Mouse (Mus musculus) heart, postnatal 14 days (tissue): ENCODE data around the gene Ccr7. TPM values are rescaled to one million over a fixed set of nuclear protein-coding genes. Genes with fewer than 3 reads are reported as not detected.

Source experiments
- DNase-seq, 2 experiments: peaks; one replicate each; pipeline ENCODE4 v3.0.0; 2021 to 2022
- intact Hi-C: fragments of 180-260 bp; cut with DNase I; formaldehyde crosslinking; loops from one replicate; pipeline ENCODE4 v1.15.1; 2025
- long read RNA-seq, 2 experiments: library from polyadenylated mRNA; stranded (forward); transcript quantifications; one replicate each; pipeline ENCODE4 v2.0.0; 2021
- total RNA-seq, 2 experiments: library from RNA; stranded (reverse); gene quantifications; 2 replicates each; pipeline ENCODE4 v1.2.3; 2021

Gene Ccr7
- under 1 TPM; 0.45 to 0.80 TPM for total RNA-seq
- long read RNA-seq, experiment 1, partial matches to known transcripts: 0 of 3 reads
- long read RNA-seq, experiment 1, other reads (novel, unspliced or antisense): 1 of 3 reads
- long read RNA-seq, experiment 2: 0 reads

DNA sequence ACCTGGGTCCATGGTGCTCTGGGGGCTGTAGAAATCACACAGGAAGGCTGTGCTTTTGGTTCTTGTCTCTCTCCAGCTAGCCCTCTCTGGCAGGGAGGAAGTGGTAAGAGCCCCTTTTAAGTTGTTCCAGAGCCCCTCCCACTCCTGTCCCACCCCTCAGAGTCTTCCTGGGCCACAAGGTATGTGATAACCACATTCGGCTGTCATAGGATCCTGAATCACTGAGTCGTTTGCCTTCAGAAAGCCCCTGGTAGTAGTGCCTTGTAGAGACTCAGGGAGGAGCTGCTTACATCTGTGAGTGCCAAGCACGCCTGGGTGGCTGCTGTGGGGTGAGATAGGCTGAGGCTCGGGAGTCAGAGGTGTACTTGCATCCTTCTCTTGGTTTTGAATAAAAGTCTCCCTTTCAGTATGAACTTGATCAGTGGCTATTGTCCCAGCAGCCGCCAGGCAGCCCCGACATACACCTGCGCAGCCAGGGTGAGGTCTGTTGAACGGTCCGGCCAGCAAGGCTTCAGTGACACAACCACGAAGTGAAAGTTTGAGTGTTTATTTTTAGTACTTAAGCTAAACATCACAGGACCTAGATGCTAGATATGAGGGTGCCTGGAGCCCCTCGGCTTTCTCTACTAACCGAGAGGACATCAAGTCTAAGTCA, at the start of gene Ccr7:
Ccr7 (minus strand) TSS at position 91 of the 655 bp plus-strand sequence.
- intact Hi-C loops: loop anchor here (5.0 kb wide), 1 partner anchor 88 kb away; no protein-coding TSS in a partner anchor
- no peak for DNase-seq

- peak; percentile 50 to 74 for DNase-seq
- intact Hi-C loops: loop anchor here (1.0 kb wide), 2 partner anchors 104 to 118 kb away; no protein-coding TSS in a partner anchor
Measured at GRCm38 (mm10) chr11:99189154-99189582, 34.3 kb upstream of the Ccr7 start.

DNA sequence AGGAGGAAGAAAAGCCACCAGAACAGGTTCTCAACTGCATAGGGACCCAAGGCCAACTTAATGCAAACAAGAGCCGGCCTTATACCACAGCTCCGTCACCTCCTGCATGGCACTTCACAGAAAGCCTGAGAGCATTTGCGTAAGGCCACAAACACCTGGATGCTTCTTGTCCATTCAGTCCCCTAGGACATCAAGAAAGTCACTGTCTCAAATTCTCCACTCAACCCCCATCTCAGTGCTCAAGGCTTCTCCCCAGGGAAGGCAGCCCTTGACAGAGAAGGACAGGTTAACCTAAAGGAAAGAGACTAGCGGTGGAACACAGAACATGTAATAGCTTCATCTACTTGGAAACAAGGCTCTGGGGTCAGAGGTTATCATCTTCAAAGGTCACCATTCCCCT, 32.5 kb upstream of the Ccr7 start:
- DNase-seq: no peak
- intact Hi-C loops: no loop called here

- intact Hi-C loops: no loop called here
- no peak for DNase-seq
Measured at GRCm38 (mm10) chr11:99186836-99187235, 32.0 kb upstream of the Ccr7 start.

DNA sequence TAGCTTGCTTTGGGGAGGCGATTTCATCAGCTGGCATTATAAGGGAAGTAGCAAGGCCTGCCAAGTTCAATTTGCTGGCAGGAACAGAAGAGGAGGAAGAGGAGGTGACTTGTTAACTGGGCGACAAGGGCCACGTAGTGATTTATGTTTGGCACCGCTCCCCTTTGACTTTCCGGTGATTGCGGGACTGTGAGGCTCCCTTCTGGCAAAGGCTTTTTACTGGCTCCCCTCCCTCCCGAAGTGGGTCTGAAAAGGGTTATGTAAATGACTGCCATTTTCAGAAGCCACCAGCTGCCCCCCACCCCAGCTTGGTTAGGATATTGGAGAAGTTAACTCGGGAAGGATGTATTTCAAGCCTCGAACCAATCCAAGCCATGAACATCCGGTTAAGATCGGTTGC, 27.7 kb upstream of the Ccr7 start:
- intact Hi-C loops: no loop called here
- no peak for DNase-seq

DNA sequence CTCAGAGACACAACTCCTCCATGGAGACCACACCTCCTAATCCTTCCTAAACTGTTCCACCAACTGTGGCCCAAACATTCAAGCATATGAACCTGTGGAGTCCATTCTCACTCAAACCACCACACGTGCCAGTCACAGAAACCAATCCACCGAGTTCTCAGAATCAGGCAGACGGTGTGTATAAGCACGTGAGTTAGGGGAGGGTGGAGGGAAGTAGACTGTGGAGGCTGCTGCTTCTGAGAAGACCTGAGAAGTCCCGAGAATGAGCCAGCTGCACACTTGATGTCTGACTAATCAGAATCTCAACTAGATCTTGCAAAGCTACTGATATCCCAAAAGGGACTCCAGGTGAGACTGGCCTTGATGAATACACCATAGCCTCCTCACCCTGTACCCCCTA, 25.2 kb upstream of the Ccr7 start:
- no peak for DNase-seq
- intact Hi-C loops: no loop called here

DNA sequence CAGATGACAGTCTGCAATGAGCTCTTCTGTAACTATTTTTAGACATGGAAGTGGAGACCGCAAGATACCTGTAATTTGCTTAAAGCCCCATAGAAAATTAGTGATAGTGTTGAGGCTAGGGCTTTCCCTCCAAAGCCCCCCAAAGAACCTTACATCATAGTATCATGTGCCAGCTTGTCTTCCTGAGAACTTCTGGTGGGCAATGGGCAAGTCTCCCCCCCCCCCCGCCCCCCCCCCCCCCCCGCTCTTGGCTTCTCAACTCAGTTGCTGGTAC, 23.0 kb upstream of the Ccr7 start:
- intact Hi-C loops: no loop called here
- no peak for DNase-seq

DNA sequence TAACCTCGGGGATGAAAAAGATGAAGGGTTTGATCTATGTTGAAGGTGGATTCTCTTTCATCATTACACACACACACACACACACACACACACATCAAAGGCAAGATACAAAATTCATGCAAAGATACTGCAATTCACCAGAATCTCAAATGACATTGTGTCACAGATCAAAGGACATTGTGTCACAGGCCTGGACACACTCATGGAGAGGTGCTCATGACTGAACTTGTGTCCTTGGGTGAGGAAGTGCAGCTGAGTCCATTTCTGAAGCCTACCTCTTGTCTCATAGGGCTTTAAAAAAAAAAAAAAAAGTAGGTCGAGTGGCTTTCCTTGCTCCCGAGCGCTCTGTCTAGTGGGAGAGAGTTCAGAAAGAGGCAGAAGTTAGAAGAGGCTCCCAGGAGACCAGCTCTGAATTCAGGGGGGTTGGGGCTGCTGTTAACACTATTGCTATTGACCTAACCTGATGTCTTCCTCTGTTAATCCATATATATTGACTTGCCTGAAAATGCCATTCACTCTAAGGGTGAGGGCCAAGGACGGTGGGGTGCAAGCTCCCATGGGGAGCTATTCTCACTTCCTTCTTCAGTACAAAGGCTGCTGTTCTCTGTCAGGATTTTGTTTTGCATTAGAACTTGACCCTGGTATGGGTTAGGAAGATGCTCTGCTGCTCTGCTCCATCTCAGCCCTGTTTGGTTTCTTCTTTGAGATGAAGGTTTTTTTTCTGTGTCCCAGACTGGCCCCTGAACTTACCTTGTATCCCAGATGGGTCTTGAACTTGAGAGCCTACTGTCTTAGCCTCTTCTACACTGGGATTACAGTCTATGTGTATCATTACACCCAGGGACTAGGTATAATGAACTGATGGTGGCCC, 22.4 kb upstream of the Ccr7 start:
- no peak for DNase-seq
- intact Hi-C loops: no loop called here

- intact Hi-C loops: no loop called here
- DNase-seq: no peak
Measured at GRCm38 (mm10) chr11:99172002-99172401, 17.1 kb upstream of the Ccr7 start.

- no peak for DNase-seq
- intact Hi-C loops: no loop called here
Measured at GRCm38 (mm10) chr11:99171442-99171841, 16.6 kb upstream of the Ccr7 start.

DNA sequence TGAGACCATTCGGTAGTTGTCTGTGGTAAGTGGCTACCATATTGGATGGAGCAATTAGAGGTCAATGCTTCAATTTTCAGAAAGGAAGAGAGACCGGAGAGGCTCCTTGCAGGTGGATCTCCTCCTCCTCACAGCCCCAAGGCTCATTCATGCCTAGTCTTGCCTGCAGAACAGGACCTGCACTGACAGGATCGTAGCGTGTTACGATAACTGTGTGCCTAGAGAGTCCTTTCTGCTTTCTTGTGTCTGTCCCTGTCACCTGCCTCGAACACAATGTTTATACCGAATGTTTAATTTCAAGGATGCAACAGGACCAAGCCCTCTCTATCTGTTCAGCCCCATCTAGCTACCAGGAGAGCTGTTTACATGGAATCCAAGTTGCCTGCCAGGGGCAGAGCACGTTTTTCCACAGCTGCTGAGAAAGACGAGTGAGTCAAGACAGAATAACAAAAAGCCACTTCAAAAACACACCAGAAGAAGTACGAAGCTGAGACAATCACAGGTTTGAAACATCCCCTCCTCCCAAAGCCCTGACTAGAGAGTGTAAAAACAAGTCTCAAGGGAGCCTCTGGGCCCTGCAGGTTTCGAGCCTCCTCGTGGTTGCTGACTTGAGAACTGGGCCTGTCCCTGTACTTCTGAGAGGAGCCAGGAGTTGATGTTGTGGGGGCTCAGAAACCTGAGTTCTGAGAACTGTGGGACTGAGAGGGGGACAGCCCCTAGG, 15.8 kb upstream of the Ccr7 start:
- intact Hi-C loops: no loop called here
- DNase-seq: no peak

GRCm38 (mm10) chr11:99170005-99170404, 15.1 kb upstream of the Ccr7 start:
- intact Hi-C loops: no loop called here
- DNase-seq: no peak

DNA sequence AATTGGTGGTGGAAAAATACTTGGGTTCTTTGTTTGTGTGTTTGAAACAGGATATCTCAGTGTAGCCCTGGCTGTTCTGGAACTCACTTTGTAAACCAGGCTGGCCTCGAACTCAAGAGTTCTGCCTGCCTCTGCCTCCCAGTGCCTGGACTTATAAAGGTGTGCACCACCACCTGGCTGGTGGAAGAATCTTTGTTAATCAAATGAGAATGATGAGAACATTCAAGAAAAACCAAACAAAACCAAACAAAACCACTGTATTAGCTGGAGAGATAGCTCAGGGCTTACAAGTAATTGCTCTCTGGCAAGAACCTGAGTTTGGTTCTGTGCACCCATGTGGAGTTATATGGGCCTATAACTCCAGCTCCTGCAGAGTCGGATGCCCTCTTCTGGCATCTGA, 14.6 kb upstream of the Ccr7 start:
- intact Hi-C loops: no loop called here
- no peak for DNase-seq

GRCm38 (mm10) chr11:99168030-99168474, 13.2 kb upstream of the Ccr7 start:
- no peak for DNase-seq
- intact Hi-C loops: no loop called here

- intact Hi-C loops: no loop called here
- DNase-seq: no peak
Measured at GRCm38 (mm10) chr11:99167576-99167975, 12.7 kb upstream of the Ccr7 start.

- intact Hi-C loops: no loop called here
- DNase-seq: no peak
Measured at GRCm38 (mm10) chr11:99166241-99166640, 11.4 kb upstream of the Ccr7 start.

- DNase-seq: no peak
- intact Hi-C loops: no loop called here
Measured at GRCm38 (mm10) chr11:99165031-99165752, 10.3 kb upstream of the Ccr7 start.

DNA sequence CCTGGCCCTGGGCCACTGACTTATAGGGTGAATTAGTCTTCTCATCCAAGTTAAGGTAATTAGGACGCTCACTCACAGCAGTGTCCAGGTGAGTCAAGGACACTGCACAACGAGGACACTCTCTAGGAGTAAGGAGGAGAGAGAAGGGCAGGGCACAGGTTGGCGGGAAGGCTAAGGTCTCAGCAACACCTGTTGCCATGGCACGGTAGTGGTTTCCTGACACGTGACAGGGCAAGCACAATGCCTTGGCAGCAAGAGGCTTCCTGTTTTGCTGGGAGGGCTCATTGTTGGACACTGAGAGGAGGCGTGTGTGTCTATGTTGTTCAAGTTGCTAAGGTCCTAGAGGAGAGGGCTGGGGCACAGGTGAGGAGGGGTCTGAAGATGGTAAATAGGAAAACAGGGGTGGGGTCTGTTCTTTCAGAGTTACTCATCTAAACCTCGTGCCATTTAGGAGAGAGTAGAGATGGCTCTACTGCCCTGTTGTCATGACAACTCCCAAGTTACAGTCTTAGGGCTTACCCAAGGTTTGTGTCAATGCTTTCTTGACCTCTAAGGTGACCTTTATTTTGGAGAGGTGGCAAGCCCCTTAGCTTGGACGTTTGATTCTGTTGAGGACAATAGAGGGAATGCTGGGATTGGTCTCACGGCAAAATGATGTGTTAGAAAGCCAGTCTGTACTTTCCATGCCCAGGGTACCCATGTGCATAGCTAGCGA, 8.3 kb upstream of the Ccr7 start:
- DNase-seq: peak in 1 of 2 experiments; percentile 20

GRCm38 (mm10) chr11:99161648-99162047, 6.8 kb upstream of the Ccr7 start:
- intact Hi-C loops: no loop called here
- DNase-seq: no peak

More for the DNA sequence above, 8.3 kb upstream of the Ccr7 start:
- intact Hi-C loops: no loop called here

DNA sequence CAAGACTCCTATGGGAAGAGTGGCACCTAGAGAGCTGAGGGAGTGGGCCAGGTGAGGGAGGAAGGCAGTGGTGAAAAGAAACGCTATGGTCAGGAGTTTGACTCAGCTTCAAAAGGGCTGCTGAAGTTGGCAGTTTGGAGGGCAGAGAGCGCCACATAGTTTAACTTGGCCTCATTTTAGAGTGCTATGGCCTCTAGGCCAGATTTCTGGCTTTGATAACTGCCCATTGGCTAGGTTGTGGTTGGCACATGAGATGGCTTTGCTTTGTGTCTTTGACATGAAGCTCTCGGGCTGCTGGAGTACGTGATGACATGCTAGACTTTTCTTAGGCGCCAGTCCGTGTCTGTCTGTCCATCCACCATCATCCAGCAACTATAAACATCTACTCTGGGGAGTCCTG, 5.4 kb upstream of the Ccr7 start:
- DNase-seq: no peak
- intact Hi-C loops: no loop called here
